Mouse (Mus musculus) liver, embryonic 16.5 days (tissue): Measurements from ENCODE around the gene Apba1. TPM values are rescaled to one million over a fixed set of nuclear protein-coding genes. Genes with fewer than 3 reads are reported as not detected.

Experiments
- ATAC-seq: fragments of 200-750 bp; cut with Nextera tagmentation; 2 replicates; pipeline ENCODE4 v1.8.0; 2017; ENCODE audit warnings: low read depth, mild to moderate bottlenecking, moderate number of reproducible peaks, moderate library complexity
- H3K27ac ChIP-seq: fragments of 300-500 bp; sonication (generic); 2 replicates; pipeline ENCODE4 v1.5.1; 2014; ENCODE audit warnings: mild to moderate bottlenecking, low read length
- H3K27me3 ChIP-seq: fragments of 300-500 bp; sonication (generic); 2 replicates; pipeline ENCODE4 v1.6.1; 2014; ENCODE audit warnings: low read depth, low read length, mixed read lengths; ENCODE audit not compliant: control insufficient read depth, insufficient read depth
- H3K36me3 ChIP-seq: fragments of 300-500 bp; sonication (generic); 2 replicates; pipeline ENCODE4 v1.6.1; 2014; ENCODE audit warnings: mild to moderate bottlenecking; ENCODE audit not compliant: control insufficient read depth, insufficient read depth
- H3K4me1 ChIP-seq: fragments of 300-500 bp; sonication (generic); 2 replicates; pipeline ENCODE4 v1.6.1; 2014; ENCODE audit warnings: low read depth, low read length, mixed read lengths; ENCODE audit not compliant: control insufficient read depth
- H3K4me2 ChIP-seq: fragments of 300-500 bp; sonication (generic); 2 replicates; pipeline ENCODE4 v1.6.1; 2014; ENCODE audit warnings: low read depth, low read length, mixed read lengths
- H3K4me3 ChIP-seq: fragments of 300-500 bp; sonication (generic); 2 replicates; pipeline ENCODE4 v1.5.1; 2014; ENCODE audit warnings: low read depth, mild to moderate bottlenecking, low read length
- H3K9ac ChIP-seq: fragments of 300-500 bp; sonication (generic); 2 replicates; pipeline ENCODE4 v1.6.1; 2014; ENCODE audit warnings: low read depth, low read length
- H3K9me3 ChIP-seq: fragments of 300-500 bp; sonication (generic); replicated peaks from 2 replicates; pipeline ENCODE4 v1.6.1; 2016; ENCODE audit warnings: low read length; ENCODE audit not compliant: control insufficient read depth
- WGBS: fragments of 180-500 bp; shearing (Covaris S2); extraction: QIAGEN DNeasy Blood & Tissue Kit; methylation state at CpG from one replicate; pipeline ENCODE4 v1.1.7; 2014; ENCODE audit not compliant: insufficient replicate concordance; 5-methylcytosine and 5-hydroxymethylcytosine counted together
- polyA plus RNA-seq: library from polyadenylated mRNA; unstranded; fragments of >200 nt; fragmentation: Nextera tagmentation; extraction: Ambion mirVana; gene quantifications from 2 replicates; pipeline ENCODE4 v1.2.1, GENCODE M21; 2015

Apba1 gene
- polyA plus RNA-seq, 1 experiment from 2014 or later = 0.04 TPM

GRCm38 (mm10) chr19:23946751-23947150, 188.1 kb downstream of the Apba1 start:
- H3K4me1 ChIP-seq = no peaks in the 10 kb centered on the region
- no peaks in the 10 kb centered on the region for H3K36me3 ChIP-seq
- H3K27me3 ChIP-seq = no peaks in the 10 kb centered on the region
- ATAC-seq = no peak
- no peak overlapping the region for H3K4me2 ChIP-seq
- no peak overlapping the region for H3K9ac ChIP-seq
- H3K9me3 ChIP-seq = no peaks in the 10 kb centered on the region
- H3K4me3 ChIP-seq = no peak overlapping the region
- WGBS = 66% methylated on average over 4 of the region's 4 CpGs
- H3K27ac ChIP-seq = no peak overlapping the region

- Histone ChIP-seq H3K27ac (no peak overlapping the region), H3K9me3 (no peaks in the 10 kb centered on the region), H3K4me1 (no peaks in the 10 kb centered on the region), H3K36me3 (no peaks in the 10 kb centered on the region), H3K27me3 (no peaks in the 10 kb centered on the region), H3K9ac (no peak overlapping the region), H3K4me2 (no peak overlapping the region), H3K4me3 (no peak overlapping the region)
- no peak for ATAC-seq
- WGBS = 48% methylated on average over 4 of the region's 4 CpGs
Measured at GRCm38 (mm10) chr19:23947871-23948270, 189.2 kb downstream of the Apba1 start.

- H3K27ac ChIP-seq = no peak overlapping the region
- H3K27me3 ChIP-seq = no peaks in the 10 kb centered on the region
- no peak overlapping the region for H3K9ac ChIP-seq
- H3K4me1 ChIP-seq = no peaks in the 10 kb centered on the region
- no peak overlapping the region for H3K4me3 ChIP-seq
- no peak overlapping the region for H3K4me2 ChIP-seq
- no peaks in the 10 kb centered on the region for H3K9me3 ChIP-seq
- WGBS = 50% methylated on average over 12 of the region's 12 CpGs
- H3K36me3 ChIP-seq = no peaks in the 10 kb centered on the region
- ATAC-seq = no peak
Measured at GRCm38 (mm10) chr19:23948301-23949000, 189.8 kb downstream of the Apba1 start.

- no peak overlapping the region for H3K4me3 ChIP-seq
- no peak overlapping the region for H3K9ac ChIP-seq
- ATAC-seq = no peak
- H3K9me3 ChIP-seq = no peaks in the 10 kb centered on the region
- no peak overlapping the region for H3K27ac ChIP-seq
- H3K36me3 ChIP-seq = no peaks in the 10 kb centered on the region
- H3K27me3 ChIP-seq = no peaks in the 10 kb centered on the region
- 73% methylated on average over 8 of the region's 8 CpGs for WGBS
- H3K4me2 ChIP-seq = no peak overlapping the region
- no peaks in the 10 kb centered on the region for H3K4me1 ChIP-seq
Measured at GRCm38 (mm10) chr19:23955461-23955860, 196.8 kb downstream of the Apba1 start.

GRCm38 (mm10) chr19:23956299-23956975, 197.8 kb downstream of the Apba1 start:
- no peak overlapping the region for H3K9ac ChIP-seq
- no peaks in the 10 kb centered on the region for H3K27me3 ChIP-seq
- H3K4me1 ChIP-seq = no peaks in the 10 kb centered on the region
- WGBS = 60% methylated on average over 17 of the region's 17 CpGs
- H3K4me3 ChIP-seq = no peak overlapping the region
- ATAC-seq = no peak
- no peaks in the 10 kb centered on the region for H3K9me3 ChIP-seq
- no peaks in the 10 kb centered on the region for H3K36me3 ChIP-seq
- H3K27ac ChIP-seq = no peak overlapping the region
- H3K4me2 ChIP-seq = no peak overlapping the region

GRCm38 (mm10) chr19:23957563-23957962, 198.9 kb downstream of the Apba1 start:
- H3K9me3 ChIP-seq = no peaks in the 10 kb centered on the region
- no peak overlapping the region for H3K4me2 ChIP-seq
- H3K4me3 ChIP-seq = no peak overlapping the region
- H3K27ac ChIP-seq = no peak overlapping the region
- no peak overlapping the region for H3K9ac ChIP-seq
- H3K4me1 ChIP-seq = no peaks in the 10 kb centered on the region
- no peaks in the 10 kb centered on the region for H3K36me3 ChIP-seq
- H3K27me3 ChIP-seq = no peaks in the 10 kb centered on the region
- 61% methylated on average over 7 of the region's 7 CpGs for WGBS
- no peak for ATAC-seq

GRCm38 (mm10) chr19:23958925-23959324, 200.2 kb downstream of the Apba1 start:
- no peak for ATAC-seq
- Histone ChIP-seq H3K9ac (no peak overlapping the region), H3K4me2 (no peak overlapping the region), H3K36me3 (no peaks in the 10 kb centered on the region), H3K9me3 (no peaks in the 10 kb centered on the region), H3K4me1 (no peaks in the 10 kb centered on the region), H3K27ac (no peak overlapping the region), H3K27me3 (no peaks in the 10 kb centered on the region), H3K4me3 (no peak overlapping the region)
- 42% methylated on average over 6 of the region's 6 CpGs for WGBS

- Histone ChIP-seq H3K36me3 (no peaks in the 10 kb centered on the region), H3K9me3 (no peaks in the 10 kb centered on the region), H3K9ac (no peak overlapping the region), H3K27ac (no peak overlapping the region), H3K4me1 (no peaks in the 10 kb centered on the region), H3K27me3 (no peaks in the 10 kb centered on the region), H3K4me2 (no peak overlapping the region), H3K4me3 (no peak overlapping the region)
- no peak for ATAC-seq
- 50% methylated on average over 7 of the region's 7 CpGs for WGBS
Measured at GRCm38 (mm10) chr19:23959870-23960269, 201.2 kb downstream of the Apba1 start.

- Histone ChIP-seq H3K36me3 (no peaks in the 10 kb centered on the region), H3K4me1 (no peaks in the 10 kb centered on the region), H3K9ac (no peak overlapping the region), H3K27ac (no peak overlapping the region), H3K4me2 (no peak overlapping the region), H3K4me3 (no peak overlapping the region), H3K9me3 (no peaks in the 10 kb centered on the region), H3K27me3 (no peaks in the 10 kb centered on the region)
- no peak for ATAC-seq
- WGBS = 44% methylated on average over 3 of the region's 3 CpGs
Measured at GRCm38 (mm10) chr19:23960275-23960674, 201.6 kb downstream of the Apba1 start.
